Mouse (Mus musculus) stomach, embryonic 14.5 days (tissue): ENCODE measurements around the gene Usf2. TPM values are rescaled to one million over a fixed set of nuclear protein-coding genes. Genes with fewer than 3 reads are reported as not detected.
"Not testable (repeated sequence)": the region's sequence is repeated elsewhere in the genome, so short reads cannot be mapped to it uniquely, and the experiment has no call there.

Experiments
- ATAC-seq: fragments of 200-750 bp; cut with Nextera tagmentation; 2 replicates; pipeline ENCODE4 v1.8.0; 2017; ENCODE audit warnings: low read depth, moderate TSS enrichment; ENCODE audit not compliant: insufficient number of reproducible peaks, insufficient read depth, low FRiP score
- H3K27ac ChIP-seq: fragments of 300-500 bp; sonication (generic); 2 replicates; pipeline ENCODE4 v1.5.1; 2014; ENCODE audit warnings: mild to moderate bottlenecking, low read length, moderate library complexity, mixed read lengths
- H3K27me3 ChIP-seq: fragments of 300-500 bp; sonication (generic); 2 replicates; pipeline ENCODE4 v1.6.1; 2014; ENCODE audit warnings: low read length, control low read depth, mixed read lengths; ENCODE audit not compliant: control insufficient read depth, insufficient read depth
- H3K36me3 ChIP-seq: fragments of 300-500 bp; sonication (generic); 2 replicates; pipeline ENCODE4 v1.6.1; 2014; ENCODE audit warnings: mild to moderate bottlenecking, control low read depth, low read length, moderate library complexity, mixed read lengths; ENCODE audit not compliant: control insufficient read depth, insufficient read depth
- H3K4me1 ChIP-seq: fragments of 300-500 bp; sonication (generic); 2 replicates; pipeline ENCODE4 v1.6.1; 2014; ENCODE audit warnings: low read length, control low read depth, mixed read lengths; ENCODE audit not compliant: control insufficient read depth, insufficient read depth
- H3K4me2 ChIP-seq: fragments of 300-500 bp; sonication (generic); replicated peaks from 2 replicates; pipeline ENCODE4 v1.6.1; 2014; ENCODE audit warnings: low read depth, low read length, control low read depth
- H3K4me3 ChIP-seq: fragments of 300-500 bp; sonication (generic); 2 replicates; pipeline ENCODE4 v1.5.1; 2014; ENCODE audit warnings: low read depth, low read length, control low read depth
- H3K9ac ChIP-seq: fragments of 300-500 bp; sonication (generic); replicated peaks from 2 replicates; pipeline ENCODE4 v1.6.1; 2014; ENCODE audit warnings: low read depth, mild to moderate bottlenecking, control low read depth, low read length, moderate library complexity, mixed read lengths
- H3K9me3 ChIP-seq: fragments of 300-500 bp; sonication (generic); 2 replicates; pipeline ENCODE4 v1.6.1; 2016; ENCODE audit warnings: low read depth, low read length, control low read depth; ENCODE audit not compliant: control insufficient read depth
- WGBS: fragments of 180-500 bp; shearing (Covaris S2); extraction: QIAGEN DNeasy Blood & Tissue Kit; methylation state at CpG from one replicate; pipeline ENCODE4 v1.1.7; 2014; 5-methylcytosine and 5-hydroxymethylcytosine counted together
- polyA plus RNA-seq: library from polyadenylated mRNA; unstranded; fragments of >200 nt; fragmentation: Nextera tagmentation; extraction: Ambion mirVana; gene quantifications from 2 replicates; pipeline ENCODE4 v1.2.1, GENCODE M21; 2014

Gene Usf2
- polyA plus RNA-seq, 1 experiment from 2014 or later = 21.4 TPM

DNA sequence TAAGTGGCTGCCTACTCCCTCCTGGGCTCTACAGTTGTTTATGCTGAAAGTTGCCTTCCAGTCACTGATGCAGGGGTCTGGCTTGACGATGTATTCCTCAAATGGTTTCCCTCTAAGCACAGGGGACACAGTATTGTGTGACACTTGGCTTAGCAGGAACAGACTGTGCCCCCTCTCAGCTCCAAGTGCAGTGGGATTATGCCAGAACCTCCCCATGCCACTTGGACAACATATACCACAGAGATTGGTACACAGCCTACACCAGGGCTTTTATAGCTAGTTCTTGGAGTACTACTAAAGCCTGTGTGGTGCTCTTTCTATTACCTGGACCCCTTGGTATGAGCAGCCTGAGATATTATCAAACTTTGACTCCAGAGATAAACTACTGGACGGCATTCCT is 11.9 kb downstream of the Usf2 start:
- not testable (repeated sequence) for H3K9me3 ChIP-seq, H3K4me2 ChIP-seq, H3K4me1 ChIP-seq, H3K9ac ChIP-seq, H3K27ac ChIP-seq, H3K27me3 ChIP-seq, H3K4me3 ChIP-seq, ATAC-seq
- peaks cover 11% of the 10 kb centered on the region; the same call in 1 of the 2 replicates for H3K36me3 ChIP-seq
- 50% methylated on average over 2 of the region's 2 CpGs for WGBS

DNA sequence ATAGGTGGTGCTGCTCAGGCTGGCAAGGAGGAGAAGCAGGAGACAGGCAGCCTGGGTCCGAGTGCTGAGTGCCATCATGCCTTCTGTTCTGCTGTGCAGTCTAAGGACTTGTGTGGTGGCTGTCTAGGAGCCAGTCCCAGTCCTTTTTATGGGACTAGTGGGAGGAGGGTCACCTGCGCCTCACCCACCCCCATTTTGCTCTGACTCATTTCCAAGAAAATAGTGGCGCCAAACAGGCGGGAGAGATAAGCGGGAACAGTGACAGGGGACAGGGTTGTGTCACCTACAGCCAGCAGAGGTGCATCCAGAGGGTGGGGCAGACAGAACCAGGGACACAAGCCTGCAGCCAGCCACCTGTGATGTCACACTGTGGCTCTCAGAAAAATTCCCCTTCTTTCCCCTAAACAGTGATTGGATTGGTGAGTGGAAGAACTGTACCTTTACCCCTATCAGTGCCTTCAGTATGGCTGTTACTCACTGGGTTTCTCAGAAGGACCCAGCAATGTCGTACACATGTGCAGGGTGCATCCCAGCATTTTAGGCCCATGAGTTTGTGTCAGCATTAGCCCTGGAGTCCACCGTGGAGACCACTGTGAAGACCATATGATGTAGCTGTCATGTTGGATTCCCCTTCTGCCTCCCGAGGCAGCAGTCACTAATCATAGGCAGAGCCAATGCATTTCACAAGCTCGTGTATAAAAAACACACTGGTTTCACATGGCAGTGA is 12.5 kb downstream of the Usf2 start, which contains the start of gene Hamp:
TSS of gene Hamp (minus strand) at position 124 of the 727 bp plus-strand sequence.
- Histone ChIP-seq H3K9me3 (no peaks in the 10 kb centered on the region), H3K36me3 (peaks cover 5% of the 10 kb centered on the region; the same call in 1 of the 2 replicates), H3K9ac (no peak within 1 kb of the TSS), H3K27me3 (no peaks in the 10 kb centered on the region), H3K4me1 (no peaks in the 10 kb centered on the region), H3K4me3 (no peak within 1 kb of the TSS), H3K4me2 (no peak within 1 kb of the TSS), H3K27ac (no peak within 1 kb of the TSS)
- WGBS = 59% methylated on average over 9 of the region's 9 CpGs
- ATAC-seq = no peak

GRCm38 (mm10) chr7:30942365-30942764 is 14.2 kb downstream of the Usf2 start:
- not testable (repeated sequence) for H3K4me3 ChIP-seq, ATAC-seq, H3K27me3 ChIP-seq, H3K4me2 ChIP-seq, H3K9me3 ChIP-seq, H3K36me3 ChIP-seq, H3K9ac ChIP-seq, H3K27ac ChIP-seq, H3K4me1 ChIP-seq
- WGBS = 48% methylated on average over 3 of the region's 3 CpGs

DNA sequence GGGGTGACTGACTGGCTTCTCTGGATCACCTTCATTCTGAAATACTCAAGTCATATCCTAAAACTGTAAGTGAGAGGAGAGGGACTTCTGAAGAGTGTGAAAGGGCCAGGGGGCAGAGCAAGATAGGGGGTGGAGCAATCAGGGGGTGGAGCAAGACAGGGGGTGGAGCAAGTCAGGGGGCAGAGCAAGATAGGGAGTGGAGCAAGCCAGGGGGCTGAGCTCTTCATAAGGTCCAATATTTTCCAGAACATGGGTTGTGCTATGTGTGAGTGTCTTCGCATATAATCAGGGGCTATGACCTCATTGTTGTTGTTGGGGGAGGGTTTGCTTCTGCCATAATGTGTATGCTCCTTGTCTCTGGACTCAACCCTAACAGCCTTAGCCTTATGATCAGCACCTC is 16.5 kb downstream of the Usf2 start:
- not testable (repeated sequence) for H3K9me3 ChIP-seq, H3K36me3 ChIP-seq, H3K4me3 ChIP-seq, H3K27ac ChIP-seq, H3K4me1 ChIP-seq, H3K9ac ChIP-seq, H3K27me3 ChIP-seq, ATAC-seq, H3K4me2 ChIP-seq
- WGBS = 95% methylated on average over 1 of the region's 1 CpGs

- H3K27ac ChIP-seq, H3K4me1 ChIP-seq, H3K36me3 ChIP-seq, H3K27me3 ChIP-seq, H3K4me3 ChIP-seq, H3K9me3 ChIP-seq, ATAC-seq, H3K9ac ChIP-seq, H3K4me2 ChIP-seq: not testable (repeated sequence)
- 63% methylated on average over 6 of the region's 6 CpGs for WGBS
These were observed 21.0 kb downstream of the Usf2 start for GRCm38 (mm10) chr7:30935422-30936099.

GRCm38 (mm10) chr7:30924581-30924980 is 32.0 kb downstream of the Usf2 start, which contains the start of gene Hamp2:
TSS of gene Hamp2 (minus strand) at chr7:30924681.
- WGBS = 87% methylated on average over 2 of the region's 2 CpGs
- H3K4me3 ChIP-seq, H3K4me1 ChIP-seq, H3K9ac ChIP-seq, H3K36me3 ChIP-seq, H3K27ac ChIP-seq, H3K9me3 ChIP-seq, H3K4me2 ChIP-seq, ATAC-seq, H3K27me3 ChIP-seq: not testable (repeated sequence)

- Histone ChIP-seq H3K4me1 (no peaks in the 10 kb centered on the region), H3K36me3 (no peaks in the 10 kb centered on the region), H3K27me3 (no peaks in the 10 kb centered on the region), H3K4me3 (no peak overlapping the region), H3K9me3 (no peaks in the 10 kb centered on the region), H3K4me2 (no peak overlapping the region), H3K27ac (no peak overlapping the region), H3K9ac (no peak overlapping the region)
- no peak for ATAC-seq
- 55% methylated on average over 3 of the region's 3 CpGs for WGBS
These were observed 32.5 kb downstream of the Usf2 start for GRCm38 (mm10) chr7:30924071-30924470.

- not testable (repeated sequence) for ATAC-seq, H3K27me3 ChIP-seq, H3K27ac ChIP-seq, H3K4me2 ChIP-seq, H3K4me3 ChIP-seq, H3K4me1 ChIP-seq, H3K36me3 ChIP-seq, H3K9ac ChIP-seq, H3K9me3 ChIP-seq
- 66% methylated on average over 2 of the region's 3 CpGs for WGBS
These were observed 34.1 kb downstream of the Usf2 start for GRCm38 (mm10) chr7:30922490-30922889.
